Mouse (Mus musculus) testis, adult 2 months (tissue): ENCODE measurements around the gene Trove2.

ENCODE experiments used
- CTCF ChIP-seq: fragments of 200-500 bp; IDR thresholded peaks from 2 replicates; pipeline ENCODE4 v1.5.1; 2012; ENCODE audit warnings: low read depth, mild to moderate bottlenecking, inconsistent platforms, low read length, moderate library complexity; ENCODE audit not compliant: control insufficient read depth, insufficient read depth, insufficient replicate concordance
- POLR2A ChIP-seq: fragments of 200-500 bp; IDR thresholded peaks from 2 replicates; pipeline ENCODE4 v1.6.1; 2012; ENCODE audit warnings: low read depth, mild to moderate bottlenecking, inconsistent platforms, low read length, moderate library complexity; ENCODE audit not compliant: control insufficient read depth

DNA sequence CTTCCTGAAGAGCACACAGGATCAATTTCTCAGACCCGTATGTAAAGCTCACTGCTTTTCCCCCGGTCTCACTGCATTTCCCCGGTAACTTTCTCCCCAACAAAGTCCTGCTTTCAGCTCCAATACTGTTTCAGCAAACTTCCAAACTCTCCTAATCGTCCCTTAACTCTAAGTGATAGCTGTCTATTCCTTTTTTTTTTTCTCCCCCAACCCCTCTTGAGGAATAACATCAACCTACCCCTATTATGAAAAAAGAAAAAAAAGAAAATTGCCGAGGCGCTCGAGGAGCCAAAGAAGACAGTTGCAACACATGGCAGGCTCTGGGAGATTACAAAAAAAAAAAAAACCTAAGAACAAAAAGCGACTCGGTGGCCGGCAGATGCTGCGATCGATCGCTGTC lies 75.1 kb downstream of the Trove2 start:
- TF ChIP-seq POLR2A, result no peak
- no peak for TF ChIP-seq CTCF
